Comparison of ENCODE assay signal across 9 mouse cellular contexts in genomic region chr15:79951226-79951625, GRCm38 (mm10). TPM values are rescaled to one million over a fixed set of nuclear protein-coding genes. Genes with fewer than 3 reads are reported as not detected.
DNase-seq lines count a peak whose midpoint lies in the region; ATAC-seq and TF ChIP-seq lines count a peak whose summit lies in the region.
"Had no signal": no experiment of that assay in that cellular context is flagged by ENCODE, and none has a peak within 500 bp of the region (broad histone marks: within the 10 kb centered on the region; RNA-seq: fewer than 3 reads in every experiment).

No protein-coding gene starts in this region.

- H3K27ac ChIP-seq in heart, embryonic 12.5 days (ENCODE audit: poor library complexity, severe bottlenecking) = peak overlapping the region; percentile 36
- H3K27ac ChIP-seq in spleen, adult 2 months (ENCODE audit: insufficient read depth, low read length) = peak overlapping the region; percentile 44; the same call in 1 of the 2 replicates
- H3K27ac ChIP-seq in limb, embryonic 13.5 days = peak overlapping the region; percentile 62
- H3K27ac ChIP-seq: liver, embryonic 15.5 days had no signal

- DNase-seq in heart, postnatal 10 days = no peak
- DNase-seq in spleen, adult 2 months (ENCODE audit: low read depth in 1 of 2, low spot score in 2 of 2) = no peak
- DNase-seq in spleen, postnatal 4 days (ENCODE audit: low spot score in 2 of 2) = no peak
- no peak for DNase-seq in ovary, postnatal 10 days (ENCODE audit: low spot score)
- no peak for DNase-seq in urinary bladder, adult 2 months (ENCODE audit: low spot score)

- intact Hi-C loops in heart, postnatal 10 days (cut with DNase I) = loop anchor here (2.0 kb wide), 1 partner anchor 54 kb away; no protein-coding TSS in a partner anchor

- no peaks in the 10 kb centered on the region for H3K27me3 ChIP-seq in heart, embryonic 12.5 days (replicated peaks)
- no peaks in the 10 kb centered on the region for H3K27me3 ChIP-seq in spleen, adult 2 months (ENCODE audit: control insufficient read depth, insufficient read depth, low read length)
- no peaks in the 10 kb centered on the region for H3K27me3 ChIP-seq in limb, embryonic 13.5 days

- no peaks in the 10 kb centered on the region for H3K9me3 ChIP-seq in heart, embryonic 12.5 days (replicated peaks)
- H3K9me3 ChIP-seq in limb, embryonic 13.5 days = no peaks in the 10 kb centered on the region
- H3K9me3 ChIP-seq: liver, embryonic 15.5 days had no signal

- no peaks in the 10 kb centered on the region for H3K36me3 ChIP-seq in heart, embryonic 12.5 days
- H3K36me3 ChIP-seq in spleen, adult 2 months (ENCODE audit: control insufficient read depth, insufficient read depth, low read length) = no peaks in the 10 kb centered on the region
- no peaks in the 10 kb centered on the region for H3K36me3 ChIP-seq in limb, embryonic 13.5 days
- H3K36me3 ChIP-seq: liver, embryonic 15.5 days had no signal

- WGBS in heart, embryonic 12.5 days = 68% methylated on average over 6 of the region's 6 CpGs
- WGBS in spleen, adult 2 months = 88% methylated on average over 6 of the region's 6 CpGs
- 65% methylated on average over 6 of the region's 6 CpGs for WGBS in limb, embryonic 13.5 days

- no peak overlapping the region for H3K4me3 ChIP-seq in heart, embryonic 12.5 days
- H3K4me3 ChIP-seq in spleen, adult 2 months (ENCODE audit: extremely low read depth, insufficient read depth, insufficient read length) = no peak overlapping the region
- H3K4me3 ChIP-seq in limb, embryonic 13.5 days = no peak overlapping the region
- H3K4me3 ChIP-seq: liver, embryonic 15.5 days had no signal

- no peak for TF ChIP-seq CTCF in spleen, adult 2 months (IDR thresholded peaks at IDR 0.05; ENCODE audit: extremely low read depth, insufficient read depth, insufficient read length, insufficient replicate concordance)

- no peak overlapping the region for H3K9ac ChIP-seq in heart, embryonic 12.5 days
- no peak overlapping the region; the same call in 1 of the 2 replicates for H3K9ac ChIP-seq in limb, embryonic 13.5 days
- H3K9ac ChIP-seq: liver, embryonic 15.5 days had no signal

- no peak for TF ChIP-seq POLR2A in spleen, adult 2 months (IDR thresholded peaks at IDR 0.05; ENCODE audit: low read depth, low read length)

- no peak overlapping the region for H3K4me2 ChIP-seq in heart, embryonic 12.5 days
- peak overlapping the region; percentile 69 for H3K4me2 ChIP-seq in limb, embryonic 13.5 days (replicated peaks)

- H3K4me1 ChIP-seq in heart, embryonic 12.5 days (replicated peaks) = peaks cover 43% of the 10 kb centered on the region
- H3K4me1 ChIP-seq in spleen, adult 2 months (ENCODE audit: control insufficient read depth, insufficient read depth, insufficient read length) = peaks cover 9% of the 10 kb centered on the region; the same call in 1 of the 2 replicates
- peaks cover 39% of the 10 kb centered on the region for H3K4me1 ChIP-seq in limb, embryonic 13.5 days

- no peak for ATAC-seq in heart, embryonic 12.5 days (ENCODE audit: insufficient number of reproducible peaks, low FRiP score)
- ATAC-seq in limb, embryonic 13.5 days (ENCODE audit: low FRiP score, low read depth) = no peak
- ATAC-seq in frontal cortex, adult (ENCODE audit: low TSS enrichment) = no peak

RNA-seq across cellular contexts. Expression of gene Cbx7, which starts 19.7 kb away (rescaled TPM):
- 1.4 and 1.7 TPM in 2 replicates for polyA plus RNA-seq in heart, embryonic 12.5 days (2016; fragmentation: Nextera tagmentation; extraction: Ambion mirVana)
- 1 to 10 TPM; 3.0 to 3.8 TPM for total RNA-seq in heart, postnatal 10 days (2021)
- polyA plus RNA-seq in spleen, adult 2 months (2012; rRNA removed) = 82.9 and 95.8 TPM in 2 replicates
- polyA plus RNA-seq in limb, embryonic 13.5 days (2015; fragmentation: Nextera tagmentation; extraction: Ambion mirVana) = 1.8 and 2.2 TPM in 2 replicates
- polyA plus RNA-seq in urinary bladder, adult 2 months (2012; rRNA removed) = 57.3 and 57.6 TPM in 2 replicates

RNA-seq across cellular contexts. Expression of gene Apobec3, which starts 59.8 kb away (rescaled TPM):
- 11.2 and 12.2 TPM in 2 replicates for polyA plus RNA-seq in heart, embryonic 12.5 days (2016; fragmentation: Nextera tagmentation; extraction: Ambion mirVana)
- total RNA-seq in heart, postnatal 10 days (2021) = 10 to 100 TPM; 11.2 to 11.7 TPM
- 99.9 and 104 TPM in 2 replicates for polyA plus RNA-seq in spleen, adult 2 months (2012; rRNA removed)
- 13.5 and 14.1 TPM in 2 replicates for polyA plus RNA-seq in limb, embryonic 13.5 days (2015; fragmentation: Nextera tagmentation; extraction: Ambion mirVana)
- polyA plus RNA-seq in urinary bladder, adult 2 months (2012; rRNA removed) = 59.2 and 62.1 TPM in 2 replicates

Comparison
In these comparisons a context has a peak if more than half of its experiments do, and no peak if none do; other contexts are left out.
1. RNA of gene Cbx7, which starts 19.7 kb away (polyA plus RNA-seq): 82.9 to 95.8 TPM in spleen, adult 2 months and 57.3 to 57.6 TPM in urinary bladder, adult 2 months; 1.8 to 2.2 TPM in limb, embryonic 13.5 days and 1.4 to 1.7 TPM in heart, embryonic 12.5 days; every median in the first group is over 10 times any median in the second.
2. Peak in every context shown above with its lines, with median percentiles within 50 percentile points of each other: H3K27ac ChIP-seq.